Mouse (Mus musculus): Measurements from ENCODE around the gene Plekhh2. TPM values are rescaled to one million over a fixed set of nuclear protein-coding genes. Genes with fewer than 3 reads are reported as not detected.

Gene Plekhh2
- total and polyA plus RNA-seq, 3 experiments: 0.04 TPM; not detected in 2

DNA sequence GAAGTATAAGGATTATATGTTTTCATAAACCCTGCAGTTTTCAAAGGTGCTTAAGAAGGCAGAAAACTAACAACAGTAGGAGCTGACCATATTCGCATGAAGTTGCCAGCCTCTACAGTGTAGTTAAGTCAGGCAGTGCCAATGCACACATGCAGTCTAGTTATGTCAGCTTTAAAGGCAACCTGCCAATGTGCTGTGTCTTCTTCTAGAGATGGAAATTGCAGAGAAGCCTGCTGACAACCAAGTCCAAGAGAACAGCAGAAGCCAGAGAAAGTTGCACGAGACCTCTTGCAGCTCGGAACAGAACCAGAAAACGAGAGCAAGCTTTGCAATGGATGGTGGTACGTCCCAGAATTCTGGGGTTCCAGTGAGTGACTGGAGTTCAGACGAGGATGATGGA, 54.1 kb downstream of the Plekhh2 start:
- TF ChIP-seq NELFE (IDR thresholded peaks at IDR 0.05; ENCODE audit: low read depth, low read length) (no peak), GABPA (IDR thresholded peaks at IDR 0.05; ENCODE audit: low read depth, low read length) (no peak), KAT2A (conservative IDR thresholded peaks at IDR 0.05; ENCODE audit: low read depth, low read length) (no peak), MAFK (IDR thresholded peaks at IDR 0.05; ENCODE audit: borderline replicate concordance, low read depth, low read length) (no peak), MYB (IDR thresholded peaks at IDR 0.05; ENCODE audit: low read depth, low read length) (no peak), E2F4 (IDR thresholded peaks at IDR 0.05; ENCODE audit: borderline replicate concordance, low read depth, low read length) (no peak), BHLHE40 (IDR thresholded peaks at IDR 0.05; ENCODE audit: borderline replicate concordance, low read depth, low read length) (no peak), ELF1 (IDR thresholded peaks at IDR 0.05; ENCODE audit: low read depth, low read length) (no peak), NRF1 (IDR thresholded peaks at IDR 0.05; ENCODE audit: insufficient read depth, low read depth, low read length, poor library complexity, severe bottlenecking) (no peak), USF2 (IDR thresholded peaks at IDR 0.05; ENCODE audit: borderline replicate concordance in 1 of 2, insufficient read depth in 1 of 2, low read depth in 1 of 2, low read length in 2 of 2) (no peak), CHD2 (IDR thresholded peaks at IDR 0.05; ENCODE audit: low read length) (no peak), MAZ (IDR thresholded peaks at IDR 0.05; ENCODE audit: low read depth, low read length) (no peak), GATA1 (IDR thresholded peaks at IDR 0.05; ENCODE audit: low read depth, low read length) (no peak), TCF12 (IDR thresholded peaks at IDR 0.05; ENCODE audit: low read depth, low read length) (no peak)
- H3K36me3 ChIP-seq (ENCODE audit: control insufficient read depth in 1 of 2, insufficient read depth in 2 of 2, low read length in 2 of 2): no peaks in the 10 kb centered on the region
- no peak overlapping the region for H3K9ac ChIP-seq (ENCODE audit: control insufficient read depth, low read depth, low read length, poor library complexity, severe bottlenecking)
- H3K4me1 ChIP-seq (ENCODE audit: control insufficient read depth in 1 of 2, insufficient read depth in 2 of 2, low read length in 2 of 2): no peaks in the 10 kb centered on the region
- peaks cover 1 to 3% of the 10 kb centered on the region in 2 experiments; a peak in 2 of 4 replicates for H3K27me3 ChIP-seq (ENCODE audit: control insufficient read depth in 1 of 2, insufficient read depth in 2 of 2, low read length in 2 of 2)
- H3K4me3 ChIP-seq (ENCODE audit: control insufficient read depth in 1 of 2, insufficient read depth in 1 of 2, low read depth in 2 of 2, low read length in 2 of 2): no peak overlapping the region
- no peaks in the 10 kb centered on the region for H3K9me3 ChIP-seq (replicated peaks; ENCODE audit: insufficient read depth, low read length)
- no peaks in the 10 kb centered on the region for H3K79me2 ChIP-seq (ENCODE audit: control insufficient read depth, insufficient read depth, low read length, poor library complexity)
- no peak overlapping the region for H3K27ac ChIP-seq (ENCODE audit: control insufficient read depth, low read depth, low read length)
- DNase-seq (ENCODE audit: low read depth, low spot score): no peak

DNA sequence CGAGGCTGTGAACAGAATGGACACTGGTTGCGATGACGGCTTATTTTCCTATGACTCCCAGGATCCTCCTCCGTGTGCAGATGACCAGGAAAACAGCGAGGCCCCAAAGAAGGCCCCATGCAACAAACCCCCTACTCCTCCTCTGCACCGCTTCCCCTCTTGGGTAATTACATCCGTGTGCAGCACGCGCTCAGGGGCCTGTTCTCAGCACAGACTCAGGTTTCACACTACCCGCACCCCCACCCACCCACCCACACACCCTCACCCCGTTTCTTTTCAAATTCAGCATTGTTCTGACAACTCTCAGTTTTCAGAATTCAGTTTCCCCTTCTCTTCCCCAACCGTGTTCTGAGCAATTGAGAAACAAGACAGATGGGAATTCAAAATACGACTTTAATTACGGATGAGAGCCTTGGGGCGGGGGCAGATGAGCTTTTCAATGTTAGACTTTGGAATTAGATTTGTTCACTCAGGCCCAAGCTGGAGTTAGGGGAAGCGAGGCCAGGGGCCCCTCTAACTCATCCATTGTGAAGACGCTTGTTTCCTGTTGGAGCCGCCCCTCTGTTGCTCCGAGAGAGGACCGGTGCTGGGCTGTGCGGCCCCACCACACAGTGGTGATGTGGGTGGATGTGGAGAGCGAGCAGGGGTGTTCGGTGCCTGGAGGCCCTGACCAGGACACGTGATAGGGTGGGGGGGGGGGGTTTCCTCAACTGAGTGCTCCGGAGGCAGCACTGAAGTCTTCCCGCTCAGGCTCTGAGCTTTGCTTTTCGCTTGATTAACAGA, 55.3 kb downstream of the Plekhh2 start:
- no peak overlapping the region for H3K4me3 ChIP-seq (ENCODE audit: control insufficient read depth in 1 of 2, insufficient read depth in 1 of 2, low read depth in 2 of 2, low read length in 2 of 2)
- no peak overlapping the region for H3K9ac ChIP-seq (ENCODE audit: control insufficient read depth, low read depth, low read length, poor library complexity, severe bottlenecking)
- no peak overlapping the region for H3K27ac ChIP-seq (ENCODE audit: control insufficient read depth, low read depth, low read length)
- TF ChIP-seq KAT2A (conservative IDR thresholded peaks at IDR 0.05; ENCODE audit: low read depth, low read length) (no peak), MAX (IDR thresholded peaks at IDR 0.05; ENCODE audit: low read length) (no peak)
- H3K79me2 ChIP-seq (ENCODE audit: control insufficient read depth, insufficient read depth, low read length, poor library complexity): no peaks in the 10 kb centered on the region
- H3K27me3 ChIP-seq (ENCODE audit: control insufficient read depth in 1 of 2, insufficient read depth in 2 of 2, low read length in 2 of 2): peaks cover 1 to 2% of the 10 kb centered on the region in 2 experiments; a peak in 2 of 4 replicates
- H3K9me3 ChIP-seq (replicated peaks; ENCODE audit: insufficient read depth, low read length): no peaks in the 10 kb centered on the region
- DNase-seq (ENCODE audit: low read depth, low spot score): no peak
- H3K36me3 ChIP-seq (ENCODE audit: control insufficient read depth in 1 of 2, insufficient read depth in 2 of 2, low read length in 2 of 2): no peaks in the 10 kb centered on the region
- H3K4me1 ChIP-seq (ENCODE audit: control insufficient read depth in 1 of 2, insufficient read depth in 2 of 2, low read length in 2 of 2): no peaks in the 10 kb centered on the region

Measured in MEL (cell line).